Mouse (Mus musculus): Measurements from ENCODE around the gene Fto. TPM values are rescaled to one million over a fixed set of nuclear protein-coding genes. Genes with fewer than 3 reads are reported as not detected.
A peak's percentile ranks its signal among the peaks of the same experiment; 100 is the strongest.

Gene Fto
- polyA plus RNA-seq, 1 experiment from 2014 or later: 16.4 TPM

GRCm38 (mm10) chr8:91430333-91430940 lies 117.1 kb downstream of the Fto start:
- peaks cover under 1% of the 10 kb centered on the region for H3K4me1 ChIP-seq (replicated peaks)
- whole genome bisulfite sequencing (ENCODE audit: insufficient replicate concordance): 74% methylated on average over 3 of the region's 3 CpGs
- H3K27me3 ChIP-seq: no peaks in the 10 kb centered on the region
- ATAC-seq (ENCODE audit: low read depth) (no peak), DNase-seq (no peak)
- no peak overlapping the region for H3K4me3 ChIP-seq (replicated peaks)
- H3K27ac ChIP-seq: no peak overlapping the region
- H3K9ac ChIP-seq: no peak overlapping the region
- peaks cover 3% of the 10 kb centered on the region; the same call in 1 of the 2 replicates for H3K36me3 ChIP-seq
- no peak overlapping the region for H3K4me2 ChIP-seq
- peaks cover 9% of the 10 kb centered on the region; the same call in 1 of the 2 replicates for H3K9me3 ChIP-seq (replicated peaks)

GRCm38 (mm10) chr8:91436036-91436435 lies 122.7 kb downstream of the Fto start:
- WGBS (ENCODE audit: insufficient replicate concordance): 91% methylated on average over 15 of the region's 15 CpGs
- H3K9me3 ChIP-seq (replicated peaks): peaks cover 9% of the 10 kb centered on the region; the same call in 1 of the 2 replicates
- no peak overlapping the region for H3K4me2 ChIP-seq
- DNase-seq (no peak), ATAC-seq (ENCODE audit: low read depth) (no peak)
- H3K4me1 ChIP-seq (replicated peaks): 0 out of 2 replicates have a peak, but pooled peaks cover 3% of the 10 kb centered on the region
- H3K4me3 ChIP-seq (replicated peaks): no peak overlapping the region
- H3K9ac ChIP-seq: no peak overlapping the region
- no peak overlapping the region for H3K27ac ChIP-seq
- no peaks in the 10 kb centered on the region for H3K27me3 ChIP-seq
- H3K36me3 ChIP-seq: peaks cover 7% of the 10 kb centered on the region; the same call in 1 of the 2 replicates

GRCm38 (mm10) chr8:91443911-91444310 lies 130.6 kb downstream of the Fto start:
- no peak for ATAC-seq (ENCODE audit: low read depth)
- WGBS (ENCODE audit: insufficient replicate concordance): 69% methylated on average over 4 of the region's 4 CpGs
- H3K27ac ChIP-seq: no peak overlapping the region
- no peak for DNase-seq
- no peaks in the 10 kb centered on the region for H3K9me3 ChIP-seq (replicated peaks)
- no peak overlapping the region for H3K9ac ChIP-seq
- no peak overlapping the region for H3K4me2 ChIP-seq
- H3K27me3 ChIP-seq: no peaks in the 10 kb centered on the region
- H3K4me3 ChIP-seq (replicated peaks): no peak overlapping the region
- H3K4me1 ChIP-seq (replicated peaks): 0 out of 2 replicates have a peak, but pooled peaks cover 17% of the 10 kb centered on the region
- no peaks in the 10 kb centered on the region for H3K36me3 ChIP-seq

- H3K4me3 ChIP-seq (replicated peaks): no peak overlapping the region
- H3K4me1 ChIP-seq (replicated peaks): 0 out of 2 replicates have a peak, but pooled peaks cover 17% of the 10 kb centered on the region
- H3K27me3 ChIP-seq: no peaks in the 10 kb centered on the region
- WGBS (ENCODE audit: insufficient replicate concordance): 79% methylated on average over 11 of the region's 11 CpGs
- H3K27ac ChIP-seq: no peak overlapping the region
- no peak overlapping the region for H3K9ac ChIP-seq
- no peak overlapping the region for H3K4me2 ChIP-seq
- no peaks in the 10 kb centered on the region for H3K9me3 ChIP-seq (replicated peaks)
- no peaks in the 10 kb centered on the region for H3K36me3 ChIP-seq
- ATAC-seq (ENCODE audit: low read depth): no peak
- DNase-seq: no peak
Measured at GRCm38 (mm10) chr8:91444636-91445410, 131.5 kb downstream of the Fto start.

GRCm38 (mm10) chr8:91445516-91445915 lies 132.2 kb downstream of the Fto start:
- Histone ChIP-seq H3K4me3 (replicated peaks) (no peak overlapping the region), H3K27me3 (no peaks in the 10 kb centered on the region), H3K4me2 (no peak overlapping the region), H3K4me1 (replicated peaks) (0 out of 2 replicates have a peak, but pooled peaks cover 14% of the 10 kb centered on the region), H3K27ac (no peak overlapping the region), H3K36me3 (no peaks in the 10 kb centered on the region), H3K9me3 (replicated peaks) (no peaks in the 10 kb centered on the region), H3K9ac (no peak overlapping the region)
- WGBS (ENCODE audit: insufficient replicate concordance): 74% methylated on average over 10 of the region's 10 CpGs
- ATAC-seq (ENCODE audit: low read depth): no peak
- no peak for DNase-seq

- no peak for DNase-seq
- Histone ChIP-seq H3K4me1 (replicated peaks) (0 out of 2 replicates have a peak, but pooled peaks cover 14% of the 10 kb centered on the region), H3K9ac (no peak overlapping the region), H3K27ac (no peak overlapping the region), H3K9me3 (replicated peaks) (no peaks in the 10 kb centered on the region), H3K27me3 (no peaks in the 10 kb centered on the region), H3K36me3 (no peaks in the 10 kb centered on the region), H3K4me2 (no peak overlapping the region), H3K4me3 (replicated peaks) (no peak overlapping the region)
- ATAC-seq (ENCODE audit: low read depth): no peak
- 80% methylated on average over 5 of the region's 5 CpGs for WGBS (ENCODE audit: insufficient replicate concordance)
Measured at GRCm38 (mm10) chr8:91446008-91446407, 132.7 kb downstream of the Fto start.

- no peak overlapping the region for H3K9ac ChIP-seq
- H3K4me3 ChIP-seq (replicated peaks): no peak overlapping the region
- H3K27me3 ChIP-seq: no peaks in the 10 kb centered on the region
- H3K36me3 ChIP-seq: no peaks in the 10 kb centered on the region
- no peak for DNase-seq
- H3K4me2 ChIP-seq: no peak overlapping the region
- H3K9me3 ChIP-seq (replicated peaks): no peaks in the 10 kb centered on the region
- no peak for ATAC-seq (ENCODE audit: low read depth)
- no peak overlapping the region for H3K27ac ChIP-seq
- 72% methylated on average over 7 of the region's 7 CpGs for WGBS (ENCODE audit: insufficient replicate concordance)
- H3K4me1 ChIP-seq (replicated peaks): 0 out of 2 replicates have a peak, but pooled peaks cover 14% of the 10 kb centered on the region
Measured at GRCm38 (mm10) chr8:91448667-91449329, 135.5 kb downstream of the Fto start.

- Histone ChIP-seq H3K9ac (no peak overlapping the region), H3K27ac (no peak overlapping the region), H3K27me3 (no peaks in the 10 kb centered on the region), H3K36me3 (no peaks in the 10 kb centered on the region), H3K9me3 (replicated peaks) (no peaks in the 10 kb centered on the region), H3K4me1 (replicated peaks) (0 out of 2 replicates have a peak, but pooled peaks cover 1% of the 10 kb centered on the region), H3K4me3 (replicated peaks) (no peak overlapping the region), H3K4me2 (no peak overlapping the region)
- 73% methylated on average over 2 of the region's 2 CpGs for WGBS (ENCODE audit: insufficient replicate concordance)
- ATAC-seq (ENCODE audit: low read depth): no peak
- no peak for DNase-seq
Measured at GRCm38 (mm10) chr8:91454926-91455325, 141.6 kb downstream of the Fto start.

- H3K9ac ChIP-seq: no peak overlapping the region
- no peaks in the 10 kb centered on the region for H3K27me3 ChIP-seq
- no peaks in the 10 kb centered on the region for H3K36me3 ChIP-seq
- no peak overlapping the region for H3K4me3 ChIP-seq (replicated peaks)
- DNase-seq (no peak), ATAC-seq (ENCODE audit: low read depth) (no peak)
- no peaks in the 10 kb centered on the region for H3K9me3 ChIP-seq (replicated peaks)
- WGBS (ENCODE audit: insufficient replicate concordance): 78% methylated on average over 5 of the region's 5 CpGs
- H3K4me2 ChIP-seq: no peak overlapping the region
- H3K27ac ChIP-seq: no peak overlapping the region
- 0 out of 2 replicates have a peak, but pooled peaks cover 4% of the 10 kb centered on the region for H3K4me1 ChIP-seq (replicated peaks)
Measured at GRCm38 (mm10) chr8:91455591-91455990, 142.3 kb downstream of the Fto start.

GRCm38 (mm10) chr8:91458016-91458415 lies 144.7 kb downstream of the Fto start:
- Histone ChIP-seq H3K4me3 (replicated peaks) (no peak overlapping the region), H3K9ac (no peak overlapping the region), H3K4me2 (no peak overlapping the region), H3K36me3 (no peaks in the 10 kb centered on the region), H3K9me3 (replicated peaks) (no peaks in the 10 kb centered on the region), H3K27ac (no peak overlapping the region), H3K4me1 (replicated peaks) (peaks cover 13% of the 10 kb centered on the region), H3K27me3 (no peaks in the 10 kb centered on the region)
- no peak for ATAC-seq (ENCODE audit: low read depth)
- WGBS (ENCODE audit: insufficient replicate concordance): 58% methylated on average over 1 of the region's 1 CpGs
- no peak for DNase-seq

- 43% methylated on average over 6 of the region's 6 CpGs for WGBS (ENCODE audit: insufficient replicate concordance)
- peak; percentile 97 for ATAC-seq (ENCODE audit: low read depth)
- H3K27me3 ChIP-seq: no peaks in the 10 kb centered on the region
- no peak overlapping the region for H3K4me3 ChIP-seq (replicated peaks)
- no peak for DNase-seq
- no peaks in the 10 kb centered on the region for H3K9me3 ChIP-seq (replicated peaks)
- H3K27ac ChIP-seq: no peak overlapping the region; the same call in 1 of the 2 replicates
- H3K9ac ChIP-seq: no peak overlapping the region
- no peaks in the 10 kb centered on the region for H3K36me3 ChIP-seq
- peak overlapping the region; percentile 29; the same call in 1 of the 2 replicates for H3K4me2 ChIP-seq
- H3K4me1 ChIP-seq (replicated peaks): peaks cover 13% of the 10 kb centered on the region
Measured at GRCm38 (mm10) chr8:91460965-91461364, 147.6 kb downstream of the Fto start.

Measured in liver, embryonic 13.5 days (tissue).